In the genomic region with DNA sequence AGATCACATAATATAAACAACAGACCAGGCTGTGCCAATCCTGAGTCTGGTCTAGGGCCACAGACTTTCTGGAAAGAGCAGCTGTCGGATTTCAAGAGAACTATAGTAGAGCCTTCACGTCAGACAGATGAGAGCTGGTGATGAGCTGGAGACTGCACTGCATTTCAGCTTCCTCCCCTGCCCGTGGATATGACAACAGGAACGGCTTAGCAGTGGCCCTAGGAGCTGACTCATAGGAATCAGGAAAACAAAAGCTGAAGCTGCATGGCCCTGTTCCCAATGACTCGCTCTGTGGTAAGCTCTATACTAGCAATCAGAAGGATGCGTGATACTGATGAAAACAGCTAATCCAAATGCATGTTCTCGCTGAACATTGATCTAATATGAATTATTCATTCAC, we compare ENCODE assay signal across 12 mouse cellular contexts. TPM values are rescaled to one million over a fixed set of nuclear protein-coding genes. Genes with fewer than 3 reads are reported as not detected.
DNase-seq lines count a peak whose midpoint lies in the region; ATAC-seq and TF ChIP-seq lines count a peak whose summit lies in the region.
"Had no signal": no experiment of that assay in that cellular context is flagged by ENCODE, and none has a peak within 500 bp of the region (broad histone marks: within the 10 kb centered on the region; RNA-seq: fewer than 3 reads in every experiment).

No protein-coding gene starts in this region.

- peak; percentile 37 to 60; a peak in 3 of 4 replicates for ATAC-seq in hematopoietic stem cell, adult 5-6 weeks (replicated peaks in 1 of 2; ENCODE audit: insufficient read depth in 1 of 2, low FRiP score in 2 of 2, low TSS enrichment in 1 of 2, low read depth in 1 of 2, poor library complexity in 2 of 2, severe bottlenecking in 2 of 2)

- H3K27ac ChIP-seq in gastrocnemius, adult 2 months, result no peak overlapping the region
- H3K27ac ChIP-seq: limb, embryonic 12.5 days had no signal

- H3K4me3 ChIP-seq in gastrocnemius, adult 2 months, result no peak overlapping the region
- H3K4me3 ChIP-seq: limb, embryonic 12.5 days had no signal

- intact Hi-C loops in gastrocnemius, adult 2 months (cut with DNase I), result no loop called here

- DNase-seq in layer of hippocampus, adult 8-10 months (ENCODE audit: low spot score in 2 of 2), result peak; percentile 9 to 27
- no peak for DNase-seq in layer of hippocampus, postnatal 36 days
- DNase-seq in 416B (ENCODE audit: low read depth), result peak; percentile 88
- peak; percentile 83 for DNase-seq in Muller cell, postnatal 12 days (ENCODE audit: inconsistent ontology term)
- no peak for DNase-seq in frontal cortex, postnatal 14 days (ENCODE audit: low spot score in 2 of 2)
- DNase-seq in gastrocnemius, adult 2 months, result no peak
- DNase-seq: cerebellum, postnatal 10 days; kidney, postnatal 10 days; right cerebral cortex, postnatal 14 days; thymus, postnatal 36 days had no signal

- no peak for TF ChIP-seq CTCF in gastrocnemius, adult 2 months (IDR thresholded peaks at IDR 0.05)

RNA-seq across cellular contexts. Expression of gene Cyp2c55, which starts 33.2 kb away (rescaled TPM):
- under 1 TPM in 3 of 4 experiments, not detected in 1; 0.16 to 0.53 (median 0.47) TPM for total RNA-seq in layer of hippocampus, adult 8-10 months (2022)
- under 1 TPM; 0.51 to 0.55 TPM for total RNA-seq in layer of hippocampus, postnatal 36 days (2021)
- total RNA-seq in hematopoietic stem cell, adult 5-6 weeks (2017), result not detected in 2 replicates
- total RNA-seq in gastrocnemius, adult 2 months (2021), result not detected

RNA-seq across cellular contexts. Expression of gene Hells, which starts 43.0 kb away (rescaled TPM):
- total RNA-seq in layer of hippocampus, adult 8-10 months (2022), result 1 to 10 TPM; 1.6 to 6.0 (median 3.6) TPM
- 1 to 10 TPM; 5.1 to 6.8 TPM for total RNA-seq in layer of hippocampus, postnatal 36 days (2021)
- total RNA-seq in hematopoietic stem cell, adult 5-6 weeks (2017), result 94.4 and 97.2 TPM in 2 replicates
- 1 to 10 TPM in 1 of 2 experiments, under 1 TPM in 1; 0.28 to 1.8 TPM for total RNA-seq in gastrocnemius, adult 2 months (2021)

Comparison
In these comparisons a context has a peak if more than half of its experiments do, and no peak if none do; other contexts are left out.
1. DNase-seq: peak in layer of hippocampus, adult 8-10 months (2 of 2), 416B (single experiment) and Muller cell, postnatal 12 days (single experiment); none in layer of hippocampus, postnatal 36 days (0 of 2), frontal cortex, postnatal 14 days (0 of 2) and gastrocnemius, adult 2 months (single experiment).
2. RNA of gene Hells, which starts 43.0 kb away (total RNA-seq): 94.4 to 97.2 TPM in hematopoietic stem cell, adult 5-6 weeks; 5.1 to 6.8 TPM in layer of hippocampus, postnatal 36 days, 1.6 to 6.0 TPM in layer of hippocampus, adult 8-10 months and 0.28 to 1.8 TPM in gastrocnemius, adult 2 months; every median in the first group is over 10 times any median in the second.